Mouse (Mus musculus) frontal cortex, postnatal 36 days (tissue): ENCODE measurements around the gene Ankrd24.
"Not testable (repeated sequence)": the region's sequence is repeated elsewhere in the genome, so short reads cannot be mapped to it uniquely, and the experiment has no call there.

Experiments
- DNase-seq, 2 experiments: peaks; one replicate each; pipeline ENCODE4 v3.0.0; 2022; ENCODE audit warnings: low spot score in 2 of 2

The Ankrd24 gene

GRCm38 (mm10) chr10:81605666-81605973 lies 22.7 kb upstream of the Ankrd24 start:
- no peak for DNase-seq

GRCm38 (mm10) chr10:81605974-81606751 lies 22.2 kb upstream of the Ankrd24 start, which contains the start of gene BC025920:
TSS of gene BC025920 (plus strand) at chr10:81606270.
- DNase-seq, result peak; percentile 92 to 95

- DNase-seq, result no peak
These were observed 20.0 kb upstream of the Ankrd24 start for GRCm38 (mm10) chr10:81608308-81608707.

GRCm38 (mm10) chr10:81612779-81613178 lies 15.6 kb upstream of the Ankrd24 start:
- DNase-seq, result no peak

- no peak for DNase-seq
These were observed 12.9 kb upstream of the Ankrd24 start for GRCm38 (mm10) chr10:81615486-81615885.

GRCm38 (mm10) chr10:81619976-81620375 lies 8.4 kb upstream of the Ankrd24 start:
- no peak for DNase-seq

GRCm38 (mm10) chr10:81620786-81621185 lies 7.6 kb upstream of the Ankrd24 start:
- no peak for DNase-seq

- DNase-seq, result no peak
These were observed 4.9 kb upstream of the Ankrd24 start for GRCm38 (mm10) chr10:81623441-81623840.

GRCm38 (mm10) chr10:81626101-81626993 lies 2.0 kb upstream of the Ankrd24 start:
- DNase-seq, result no peak

GRCm38 (mm10) chr10:81626994-81627835 lies 1.1 kb upstream of the Ankrd24 start, which contains the start of gene Sirt6:
TSS of gene Sirt6 (minus strand) at chr10:81627797.
- DNase-seq, result peak; percentile 92 to 95

- DNase-seq, result no peak
These were observed 512 bp upstream of the Ankrd24 start for GRCm38 (mm10) chr10:81627836-81628220.

- peak; percentile 78 to 84 for DNase-seq
These were observed 5.1 kb downstream of the Ankrd24 start for GRCm38 (mm10) chr10:81633253-81634099.

GRCm38 (mm10) chr10:81636338-81636737 lies 8.0 kb downstream of the Ankrd24 start:
- DNase-seq, result no peak

- no peak for DNase-seq
These were observed 9.8 kb downstream of the Ankrd24 start for GRCm38 (mm10) chr10:81638101-81638500.

- not testable (repeated sequence) for DNase-seq
These were observed 12.5 kb downstream of the Ankrd24 start for GRCm38 (mm10) chr10:81640825-81641224.

- no peak for DNase-seq
These were observed 13.2 kb downstream of the Ankrd24 start for GRCm38 (mm10) chr10:81641566-81641965.

GRCm38 (mm10) chr10:81641978-81642647 lies 13.8 kb downstream of the Ankrd24 start:
- DNase-seq, result no peak

- DNase-seq, result peak in 1 of 2 experiments; percentile 44
These were observed 14.5 kb downstream of the Ankrd24 start for GRCm38 (mm10) chr10:81642648-81643448.

- DNase-seq, result peak; percentile 96
These were observed 15.2 kb downstream of the Ankrd24 start for GRCm38 (mm10) chr10:81643449-81644055.
